Mouse (Mus musculus) heart, embryonic 11.5 days (tissue): Measurements from ENCODE around the gene Yjefn3. TPM values are rescaled to one million over a fixed set of nuclear protein-coding genes. Genes with fewer than 3 reads are reported as not detected.

ENCODE experiments used
- ATAC-seq: fragments of 200-750 bp; cut with Nextera tagmentation; replicated peaks from 2 replicates; pipeline ENCODE4 v1.8.0; 2017; ENCODE audit warnings: moderate library complexity; ENCODE audit not compliant: insufficient number of reproducible peaks, low FRiP score, low TSS enrichment
- H3K27ac ChIP-seq: fragments of 300-500 bp; sonication (generic); 2 replicates; pipeline ENCODE4 v1.5.1; 2014; ENCODE audit warnings: mild to moderate bottlenecking, low read depth, low read length
- H3K27me3 ChIP-seq: fragments of 300-500 bp; sonication (generic); 2 replicates; pipeline ENCODE4 v1.6.1; 2014; ENCODE audit warnings: mild to moderate bottlenecking, low read length, mixed read lengths; ENCODE audit not compliant: control insufficient read depth, insufficient read depth
- H3K36me3 ChIP-seq: fragments of 300-500 bp; sonication (generic); 2 replicates; pipeline ENCODE4 v1.6.1; 2014; ENCODE audit warnings: mild to moderate bottlenecking, low read length, moderate library complexity, mixed read lengths; ENCODE audit not compliant: control insufficient read depth, insufficient read depth
- H3K4me1 ChIP-seq: fragments of 300-500 bp; sonication (generic); 2 replicates; pipeline ENCODE4 v1.6.1; 2014; ENCODE audit warnings: low read length; ENCODE audit not compliant: control insufficient read depth, insufficient read depth
- H3K4me2 ChIP-seq: fragments of 300-500 bp; sonication (generic); 2 replicates; pipeline ENCODE4 v1.6.1; 2014; ENCODE audit warnings: mild to moderate bottlenecking, moderate library complexity
- H3K4me3 ChIP-seq: fragments of 300-500 bp; sonication (generic); 2 replicates; pipeline ENCODE4 v1.5.1; 2014; ENCODE audit warnings: low read depth, low read length
- H3K9ac ChIP-seq: fragments of 300-500 bp; sonication (generic); 2 replicates; pipeline ENCODE4 v1.6.1; 2014; ENCODE audit warnings: mild to moderate bottlenecking, low read depth, low read length, moderate library complexity
- H3K9me3 ChIP-seq: fragments of 300-500 bp; sonication (generic); replicated peaks from 2 replicates; pipeline ENCODE4 v1.6.1; 2016; ENCODE audit warnings: low read length; ENCODE audit not compliant: control insufficient read depth
- WGBS: fragments of 180-500 bp; shearing (Covaris S2); extraction: QIAGEN DNeasy Blood & Tissue Kit; methylation state at CpG from one replicate; pipeline ENCODE4 v1.1.7; 2014; ENCODE audit not compliant: insufficient replicate concordance; 5-methylcytosine and 5-hydroxymethylcytosine counted together
- polyA plus RNA-seq: library from polyadenylated mRNA; unstranded; fragments of >200 nt; fragmentation: Nextera tagmentation; extraction: Ambion mirVana; gene quantifications from 2 replicates; pipeline ENCODE4 v1.2.1, GENCODE M21; 2014

Gene Yjefn3
- polyA plus RNA-seq, 1 experiment from 2014 or later: 5.5 TPM

DNA sequence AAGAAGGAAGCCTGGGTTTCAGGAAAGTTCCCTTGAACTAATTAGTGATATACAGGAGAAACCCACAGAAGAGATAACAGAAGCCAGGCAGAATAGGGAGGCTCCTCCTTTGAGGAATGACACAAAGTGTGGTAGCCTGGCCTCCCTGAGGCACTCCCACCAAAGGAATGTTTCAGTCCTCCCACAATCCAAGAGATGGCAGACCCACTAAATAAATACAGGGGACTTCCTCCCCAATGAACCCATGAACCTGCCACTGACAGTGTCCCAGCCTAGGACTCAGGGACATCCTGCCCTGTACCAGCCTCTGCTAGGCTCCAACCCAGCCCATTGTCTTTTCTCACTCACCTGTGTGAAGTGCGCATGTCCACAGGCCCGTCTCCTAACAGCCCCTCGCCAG, 32.9 kb upstream of the Yjefn3 start:
- 96% methylated on average over 3 of the region's 3 CpGs for WGBS
- Histone ChIP-seq H3K4me2 (no peak overlapping the region), H3K4me3 (no peak overlapping the region), H3K27me3 (no peaks in the 10 kb centered on the region), H3K27ac (peak overlapping the region; percentile 95), H3K9me3 (no peaks in the 10 kb centered on the region), H3K4me1 (peaks cover 57% of the 10 kb centered on the region), H3K36me3 (0 out of 2 replicates have a peak, but pooled peaks cover 2% of the 10 kb centered on the region), H3K9ac (no peak overlapping the region)
- no peak for ATAC-seq

DNA sequence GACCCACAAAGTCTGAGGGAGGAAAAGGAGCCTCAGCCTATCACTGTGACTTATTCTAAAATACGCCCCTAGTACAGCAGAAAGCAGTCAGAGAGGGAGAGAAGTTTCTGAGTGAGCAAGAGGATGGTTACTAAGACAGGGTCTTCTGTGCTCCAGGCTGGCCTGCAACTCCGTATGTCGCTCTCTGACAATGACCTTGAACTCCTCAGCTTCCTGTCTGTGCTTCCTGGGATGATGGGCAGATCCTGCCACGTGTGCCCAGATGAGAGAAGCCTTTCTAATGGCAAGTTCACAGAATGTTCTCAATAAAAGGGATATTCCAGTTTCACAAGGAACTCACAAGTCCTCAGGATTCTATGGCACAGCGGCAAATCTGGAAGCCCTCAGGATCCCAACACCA, 32.1 kb upstream of the Yjefn3 start:
- Histone ChIP-seq H3K9ac (no peak overlapping the region), H3K27me3 (no peaks in the 10 kb centered on the region), H3K4me3 (no peak overlapping the region), H3K27ac (0 out of 2 replicates have a peak overlapping the region, but pooled peaks have one; percentile 95), H3K9me3 (no peaks in the 10 kb centered on the region), H3K4me2 (no peak overlapping the region), H3K36me3 (0 out of 2 replicates have a peak, but pooled peaks cover 2% of the 10 kb centered on the region), H3K4me1 (peaks cover 48% of the 10 kb centered on the region)
- 71% methylated on average over 5 of the region's 5 CpGs for WGBS
- no peak for ATAC-seq

DNA sequence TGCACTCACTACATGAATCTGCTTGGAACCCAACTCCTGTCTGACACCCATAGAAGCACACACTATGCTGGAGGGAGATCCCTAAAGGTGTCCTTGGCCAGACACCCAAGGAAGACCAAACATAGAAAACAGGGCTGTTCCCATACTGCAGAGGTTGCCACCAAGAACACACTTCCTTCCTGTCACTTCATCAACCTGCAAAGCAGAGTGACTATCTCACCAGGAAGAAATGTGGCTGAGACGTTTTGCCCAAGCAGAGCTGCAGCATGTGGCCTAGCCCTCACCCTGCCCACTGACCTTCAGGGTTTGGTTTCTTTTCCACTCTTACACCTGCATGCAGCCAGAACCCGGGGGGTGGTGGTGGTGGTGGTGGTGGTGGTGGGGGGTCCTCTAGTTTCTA, 31.3 kb upstream of the Yjefn3 start:
- Histone ChIP-seq H3K9me3 (no peaks in the 10 kb centered on the region), H3K4me3 (no peak overlapping the region), H3K9ac (no peak overlapping the region), H3K27ac (no peak overlapping the region), H3K36me3 (0 out of 2 replicates have a peak, but pooled peaks cover 3% of the 10 kb centered on the region), H3K27me3 (no peaks in the 10 kb centered on the region), H3K4me1 (peaks cover 42% of the 10 kb centered on the region), H3K4me2 (no peak overlapping the region)
- no peak for ATAC-seq
- 82% methylated on average over 2 of the region's 2 CpGs for WGBS

DNA sequence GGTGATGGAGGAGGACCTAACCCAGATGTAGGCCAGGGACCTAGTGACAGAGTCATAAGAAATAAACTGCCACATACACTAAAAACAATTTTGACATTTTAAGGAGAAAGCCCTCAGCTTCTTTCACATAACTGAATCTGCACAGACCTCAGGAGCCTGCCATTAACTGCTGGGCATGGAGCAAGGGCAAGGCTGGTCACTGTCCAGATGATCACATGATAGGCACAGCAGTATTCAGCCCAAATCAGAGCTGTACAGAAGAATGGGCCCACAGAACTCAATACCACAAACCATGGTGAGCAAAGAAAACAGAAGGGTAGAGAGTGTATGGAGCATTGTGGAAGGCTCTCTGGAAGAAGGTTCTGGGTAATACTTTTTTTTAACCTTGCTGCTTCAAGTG, 24.4 kb upstream of the Yjefn3 start:
- Histone ChIP-seq H3K36me3 (0 out of 2 replicates have a peak, but pooled peaks cover 3% of the 10 kb centered on the region), H3K4me3 (no peak overlapping the region), H3K9ac (no peak overlapping the region), H3K27ac (no peak overlapping the region), H3K4me2 (no peak overlapping the region), H3K27me3 (no peaks in the 10 kb centered on the region), H3K9me3 (no peaks in the 10 kb centered on the region), H3K4me1 (peaks cover 15% of the 10 kb centered on the region)
- no peak for ATAC-seq

DNA sequence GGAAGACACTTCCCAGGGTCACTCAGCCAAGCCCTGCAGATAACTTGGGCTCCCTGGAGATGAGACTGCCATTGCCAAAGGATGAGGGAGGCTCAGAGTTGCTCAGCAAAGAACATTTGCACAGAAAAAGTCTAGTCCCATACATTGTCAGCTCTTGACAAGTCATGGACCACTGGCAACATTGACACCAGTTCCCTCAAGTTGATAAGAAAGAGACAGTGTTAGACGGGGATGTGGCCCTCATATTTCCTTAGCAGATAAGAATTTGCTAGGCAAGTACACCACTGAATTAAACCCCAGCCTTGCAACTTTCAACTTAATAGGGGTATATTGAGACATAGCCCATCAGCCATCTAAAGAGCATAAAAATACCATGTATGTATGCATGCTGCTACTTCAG, 21.5 kb upstream of the Yjefn3 start:
- no peak overlapping the region for H3K9ac ChIP-seq
- H3K4me1 ChIP-seq: peaks cover 36% of the 10 kb centered on the region
- no peak overlapping the region for H3K4me2 ChIP-seq
- no peaks in the 10 kb centered on the region for H3K27me3 ChIP-seq
- ATAC-seq: no peak
- H3K4me3 ChIP-seq: no peak overlapping the region
- 28% methylated on average over 1 of the region's 1 CpGs for WGBS
- H3K9me3 ChIP-seq: no peaks in the 10 kb centered on the region
- no peak overlapping the region for H3K27ac ChIP-seq
- 0 out of 2 replicates have a peak, but pooled peaks cover 3% of the 10 kb centered on the region for H3K36me3 ChIP-seq

DNA sequence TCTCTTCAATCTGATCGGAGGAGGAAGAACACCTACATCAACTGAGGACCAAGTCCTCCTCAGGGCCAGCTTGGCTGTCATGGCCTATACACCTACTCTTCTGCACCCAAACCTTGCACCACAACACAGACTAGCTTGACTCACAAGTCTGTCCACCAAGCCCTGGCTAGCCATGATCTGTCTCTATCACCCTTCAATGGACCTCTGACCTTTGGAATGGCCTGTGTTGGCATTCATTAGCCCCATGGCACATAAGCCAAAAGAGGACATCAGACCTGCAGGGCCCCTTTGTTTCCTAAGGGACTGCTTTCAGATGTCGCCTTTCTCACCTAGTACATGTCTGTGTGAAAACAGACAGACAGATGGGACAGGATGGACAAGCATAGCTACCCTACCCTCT, 18.6 kb upstream of the Yjefn3 start:
- Histone ChIP-seq H3K9ac (0 out of 2 replicates have a peak overlapping the region, but pooled peaks have one; percentile 39), H3K36me3 (peaks cover 5% of the 10 kb centered on the region), H3K27ac (no peak overlapping the region; the same call in 1 of the 2 replicates), H3K27me3 (no peaks in the 10 kb centered on the region), H3K4me2 (no peak overlapping the region), H3K4me3 (no peak overlapping the region), H3K9me3 (no peaks in the 10 kb centered on the region), H3K4me1 (peaks cover 40% of the 10 kb centered on the region)
- WGBS: 88% methylated on average over 2 of the region's 2 CpGs
- ATAC-seq: no peak

DNA sequence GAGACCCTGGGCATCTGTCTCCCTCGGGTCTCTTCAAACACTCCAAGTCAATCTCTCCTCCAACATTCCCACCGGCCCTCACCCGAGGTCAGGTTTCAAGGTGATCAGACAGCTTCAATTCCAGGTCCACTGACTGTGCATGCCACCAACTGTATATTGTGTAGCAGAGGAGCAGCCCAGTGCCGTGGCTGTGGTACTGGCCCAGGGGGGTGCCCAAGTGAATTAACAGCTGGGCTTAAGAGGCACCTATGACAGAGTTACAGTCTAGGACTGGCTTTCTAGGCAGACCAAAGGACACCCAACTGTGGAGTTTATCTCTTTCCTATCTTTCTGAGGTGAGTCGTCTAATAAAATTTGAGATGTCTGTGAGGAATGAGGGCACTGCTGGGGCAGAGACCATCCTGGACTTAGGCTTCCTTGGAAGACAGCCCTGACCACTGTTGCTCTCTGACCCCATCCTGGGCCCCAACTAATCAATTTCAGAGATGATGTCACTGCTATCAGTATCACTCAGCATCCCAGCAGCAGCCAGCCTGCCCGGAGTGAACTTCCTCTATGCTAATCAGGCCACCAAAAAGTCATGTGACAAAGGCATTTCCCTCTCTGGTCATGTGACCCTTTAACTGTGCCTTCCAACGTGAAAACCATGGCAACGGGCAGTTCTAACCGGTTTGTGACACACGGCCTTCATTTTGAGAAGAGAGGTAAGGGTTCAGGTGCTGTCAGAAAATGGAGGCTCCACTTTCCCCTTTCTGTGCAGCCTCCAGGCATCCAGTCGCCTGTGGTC, 17.6 kb upstream of the Yjefn3 start:
- WGBS: 38% methylated on average over 11 of the region's 11 CpGs
- ATAC-seq: 0 out of 2 replicates have a peak, but pooled peaks have one; percentile 23

DNA sequence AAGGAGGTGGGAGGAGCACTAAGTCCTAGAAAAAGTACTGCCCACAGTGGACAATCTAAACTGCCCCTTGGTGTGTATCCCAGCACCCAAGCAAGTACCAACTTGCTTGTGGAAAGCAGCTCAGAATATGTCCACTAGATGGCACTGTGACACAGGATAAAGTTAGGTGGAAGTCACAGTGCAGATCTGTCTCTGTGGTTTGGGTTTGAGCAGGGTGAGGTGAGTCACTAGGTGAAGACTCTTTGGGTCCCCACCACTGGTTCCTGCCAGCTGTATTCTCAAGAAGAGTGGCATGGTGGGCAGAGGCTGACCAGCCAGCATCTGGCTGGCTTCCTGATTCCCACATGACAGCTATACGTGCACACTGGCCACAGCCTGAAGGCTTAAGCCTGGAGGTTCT, 16.5 kb upstream of the Yjefn3 start:
- no peaks in the 10 kb centered on the region for H3K9me3 ChIP-seq
- no peaks in the 10 kb centered on the region for H3K27me3 ChIP-seq
- H3K36me3 ChIP-seq: peaks cover 11% of the 10 kb centered on the region
- WGBS: 75% methylated on average over 1 of the region's 1 CpGs
- peak overlapping the region; percentile 66; the same call in 1 of the 2 replicates for H3K27ac ChIP-seq
- no peak overlapping the region for H3K9ac ChIP-seq
- H3K4me1 ChIP-seq: peaks cover 49% of the 10 kb centered on the region
- ATAC-seq: peak; percentile 27; the same call in 1 of the 2 replicates
- H3K4me2 ChIP-seq: no peak overlapping the region
- no peak overlapping the region for H3K4me3 ChIP-seq

More for the DNA sequence above, 17.6 kb upstream of the Yjefn3 start:
- H3K9me3 ChIP-seq: no peaks in the 10 kb centered on the region
- H3K4me1 ChIP-seq: peaks cover 45% of the 10 kb centered on the region
- 0 out of 2 replicates have a peak overlapping the region, but pooled peaks have one; percentile 6 for H3K9ac ChIP-seq
- H3K36me3 ChIP-seq: peaks cover 8% of the 10 kb centered on the region
- peak overlapping the region; percentile 22; the same call in 1 of the 2 replicates for H3K4me2 ChIP-seq
- no peak overlapping the region for H3K4me3 ChIP-seq
- H3K27ac ChIP-seq: peak overlapping the region; percentile 72; the same call in 1 of the 2 replicates
- H3K27me3 ChIP-seq: no peaks in the 10 kb centered on the region

DNA sequence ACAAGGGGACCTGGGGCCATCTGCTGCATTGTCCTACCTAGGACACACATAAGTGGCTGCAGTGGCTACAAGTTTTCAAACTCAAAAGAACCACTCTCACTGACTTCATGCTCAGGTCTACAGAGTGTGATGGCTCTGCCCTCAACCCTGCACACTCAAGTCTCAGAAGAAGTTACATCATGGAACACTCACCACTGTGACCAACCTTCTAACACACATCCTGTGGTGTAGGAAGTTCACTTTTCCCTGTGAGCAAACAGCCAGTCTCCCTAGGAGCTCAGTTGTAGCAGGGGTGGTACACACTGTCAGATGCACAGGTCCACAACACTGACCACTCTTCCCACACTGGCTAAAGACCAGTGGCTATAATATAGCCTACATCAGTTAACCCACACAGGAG, 16.0 kb upstream of the Yjefn3 start:
- no peaks in the 10 kb centered on the region for H3K27me3 ChIP-seq
- no peak overlapping the region for H3K9ac ChIP-seq
- H3K9me3 ChIP-seq: no peaks in the 10 kb centered on the region
- H3K36me3 ChIP-seq: peaks cover 14% of the 10 kb centered on the region
- H3K27ac ChIP-seq: no peak overlapping the region
- H3K4me3 ChIP-seq: no peak overlapping the region
- ATAC-seq: no peak
- peaks cover 44% of the 10 kb centered on the region for H3K4me1 ChIP-seq
- H3K4me2 ChIP-seq: no peak overlapping the region
